Mouse (Mus musculus) natural killer cell, adult 2 months (primary cell): ENCODE data around the gene Fancc.

Experiments used
- DNase-seq, 2 experiments: peaks; one replicate each; pipeline ENCODE4 v3.0.0; 2022; ENCODE audit warnings: low spot score in 2 of 2

Fancc gene

DNA sequence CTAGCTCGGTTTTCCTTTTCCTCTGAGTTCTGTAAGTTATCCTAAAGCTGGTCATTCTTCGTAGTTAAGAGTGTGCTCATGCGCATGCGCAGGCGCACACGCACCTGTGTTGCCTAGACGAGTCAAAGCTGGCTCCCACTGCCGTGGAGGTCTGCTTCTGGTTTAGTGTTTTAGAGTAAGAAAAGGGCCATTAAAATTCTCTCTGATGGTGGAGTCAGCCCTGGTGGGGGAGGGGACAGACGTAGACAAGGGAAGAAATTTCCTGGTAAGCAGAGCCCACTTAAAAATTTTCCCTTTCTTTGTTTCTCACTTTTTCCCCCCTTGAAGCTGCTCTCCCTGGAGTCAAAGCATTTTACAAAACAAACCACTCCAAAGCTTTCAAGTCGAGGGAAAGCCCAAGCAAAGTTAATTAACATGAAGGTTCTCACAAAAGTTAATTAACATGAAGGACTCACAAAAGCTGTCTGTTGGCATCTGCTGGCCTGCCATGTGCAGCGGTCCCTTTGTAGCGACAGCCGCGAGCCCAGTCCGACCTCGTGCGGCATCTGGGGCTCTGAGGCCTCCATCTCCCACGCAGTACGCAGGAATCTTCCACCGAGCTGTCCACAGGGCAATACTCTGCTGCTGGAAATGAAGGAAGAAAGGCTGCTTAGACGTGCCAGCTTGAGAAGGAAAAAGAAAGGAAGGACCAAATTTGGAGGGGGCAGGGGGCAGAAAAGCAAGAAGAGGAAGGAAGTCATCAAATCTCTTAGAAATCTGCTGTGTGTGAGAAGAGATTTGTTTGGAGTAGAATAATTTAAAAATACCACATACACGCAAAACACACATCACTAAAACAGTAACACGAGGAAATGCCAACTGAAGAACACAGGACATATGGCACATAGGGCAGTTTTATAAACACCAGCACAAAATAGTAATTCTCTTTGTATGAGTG lies at the start of gene Fancc:
Gene Fancc, minus strand, starts transcription at position 633 of the 937 bp plus-strand sequence.
- DNase-seq, result no peak

GRCm38 (mm10) chr13:63545291-63545690 lies 48.2 kb upstream of the Fancc start:
- DNase-seq, result no peak

DNA sequence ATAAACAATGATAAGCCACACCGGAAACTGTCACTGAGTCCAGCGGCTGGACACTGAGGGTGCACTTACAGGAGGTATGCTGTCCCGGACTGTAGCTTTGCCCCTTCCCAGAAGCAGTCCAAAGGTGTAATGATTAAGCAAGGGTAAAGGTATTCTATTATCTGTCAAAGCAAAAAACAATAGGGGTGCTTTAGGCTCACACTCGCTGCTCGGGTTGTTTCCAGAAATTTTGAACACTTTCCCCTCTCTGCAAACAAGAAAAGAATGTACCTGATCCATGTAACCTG lies 47.8 kb upstream of the Fancc start:
- DNase-seq, result no peak

DNA sequence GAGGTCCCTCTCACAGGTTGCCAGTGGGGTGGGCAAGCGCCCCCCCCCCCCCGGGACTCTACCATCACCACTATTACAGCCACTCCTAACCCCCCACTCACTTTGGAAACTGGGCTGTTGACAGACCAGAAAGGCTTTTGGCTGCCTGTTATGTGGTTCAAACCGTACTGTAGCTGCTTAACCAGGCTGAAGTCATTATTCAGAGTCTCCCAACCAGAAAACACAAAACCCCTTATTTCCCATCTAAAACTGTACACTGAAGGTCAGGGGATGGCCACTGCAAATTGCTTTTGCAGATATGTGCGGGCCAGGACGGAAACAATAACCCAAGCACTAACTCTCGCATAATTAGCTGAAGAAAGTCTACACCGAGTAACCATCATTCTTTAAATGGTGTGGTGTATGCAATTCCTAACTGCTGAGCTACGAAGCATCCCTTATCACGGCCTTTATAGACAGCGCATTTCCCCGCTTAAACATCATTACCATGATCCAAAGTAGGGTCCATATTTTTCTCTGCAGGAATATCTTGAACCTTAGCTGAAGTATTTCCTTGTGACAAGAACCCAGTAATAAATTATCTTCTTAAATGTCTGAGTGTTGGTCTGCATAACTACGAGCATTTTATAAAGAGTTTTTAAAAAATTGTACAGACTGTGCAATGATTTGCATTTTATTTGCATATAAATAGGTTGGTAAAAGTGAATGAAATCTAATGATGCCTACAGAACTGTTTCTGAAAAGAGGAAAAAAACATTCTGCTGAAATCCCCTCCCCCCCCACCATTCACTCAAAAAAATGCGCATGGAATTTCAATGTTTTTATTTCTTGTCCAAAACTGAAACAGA lies 47.3 kb upstream of the Fancc start:
- no peak for DNase-seq

GRCm38 (mm10) chr13:63543459-63543858 lies 46.4 kb upstream of the Fancc start:
- DNase-seq, result no peak

DNA sequence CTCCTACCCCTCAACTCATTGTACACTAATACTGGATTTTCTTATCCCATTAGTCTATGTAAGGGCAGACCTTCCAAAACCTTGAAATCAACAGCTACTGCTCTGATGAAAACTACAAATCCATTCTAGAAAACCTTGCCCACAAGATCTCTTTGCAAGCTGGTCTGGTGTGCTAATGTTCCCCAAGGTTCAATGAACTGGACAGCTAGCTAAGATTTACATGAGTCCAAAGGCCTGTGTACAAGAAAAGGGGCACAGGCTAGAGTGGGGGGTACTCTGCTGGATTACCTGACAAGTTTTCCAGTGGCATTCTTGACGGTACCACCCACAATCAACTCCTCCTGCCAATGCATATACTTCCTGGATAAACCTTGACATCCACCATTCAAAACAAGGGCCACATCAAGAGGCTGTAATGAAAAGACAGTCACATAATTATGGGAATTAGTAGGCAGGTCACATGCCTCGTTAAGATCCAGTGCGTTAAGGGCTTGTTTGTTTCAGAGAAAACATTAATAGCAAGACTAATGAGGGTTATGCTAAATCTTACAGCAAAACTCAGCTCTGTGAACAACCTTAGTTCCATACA lies 45.8 kb upstream of the Fancc start:
- no peak for DNase-seq

DNA sequence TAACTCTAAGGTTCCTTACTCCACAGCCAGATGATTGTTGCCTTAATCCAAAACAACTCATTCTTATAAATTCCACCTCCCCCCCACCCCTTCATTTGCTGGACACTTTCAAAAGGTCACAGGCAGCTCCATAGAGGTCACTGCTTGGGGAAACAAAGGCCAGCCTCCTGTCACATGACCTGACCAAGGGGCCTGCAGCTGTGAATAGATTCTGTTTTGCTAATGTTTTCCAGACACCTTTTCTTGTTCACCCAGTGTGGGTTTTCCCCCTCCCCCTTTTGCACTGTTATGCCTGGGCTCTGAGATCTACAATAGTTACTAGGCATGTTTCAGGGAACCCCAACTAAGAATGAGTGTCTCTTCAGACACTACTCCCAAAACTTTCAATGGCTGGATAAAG lies 44.4 kb upstream of the Fancc start:
- no peak for DNase-seq

DNA sequence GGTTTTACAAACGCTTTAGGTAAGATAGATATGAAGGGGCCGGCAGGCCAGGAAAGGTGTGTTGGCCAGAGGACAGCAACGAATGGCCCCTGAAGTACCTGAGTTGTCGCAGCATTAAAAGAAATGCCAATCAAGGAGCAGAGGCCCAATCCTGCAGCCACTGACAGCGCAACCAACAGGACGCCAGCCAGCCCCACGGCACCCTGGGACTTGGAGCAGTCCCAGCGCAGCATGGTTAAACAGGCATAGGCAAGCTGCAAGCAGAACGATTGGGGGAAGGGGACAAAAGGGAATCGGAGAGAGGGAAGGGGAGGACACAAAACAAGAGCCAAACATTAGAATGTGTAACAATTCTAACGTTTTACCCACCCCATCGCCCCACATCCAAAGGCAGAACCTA lies 43.5 kb upstream of the Fancc start:
- no peak for DNase-seq

DNA sequence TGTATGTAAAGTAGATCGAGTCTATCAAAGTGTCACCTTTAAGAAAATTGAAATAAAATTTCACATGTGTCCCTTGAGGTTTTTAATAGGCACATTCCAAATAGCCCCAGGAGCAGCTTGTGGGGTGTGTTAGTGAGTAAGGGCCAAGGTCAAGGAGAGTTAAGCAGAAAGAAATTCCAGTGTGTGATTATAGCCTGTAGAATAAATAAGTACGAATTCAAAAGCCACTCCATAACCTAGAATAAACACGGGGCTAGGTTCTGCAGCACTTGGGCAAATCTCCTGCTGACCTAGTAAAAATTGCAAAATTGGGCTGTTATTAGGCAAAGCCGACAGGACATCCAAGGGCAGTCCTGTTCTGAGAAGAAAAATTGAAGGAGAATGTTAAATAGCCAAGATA lies 37.9 kb upstream of the Fancc start:
- no peak for DNase-seq

DNA sequence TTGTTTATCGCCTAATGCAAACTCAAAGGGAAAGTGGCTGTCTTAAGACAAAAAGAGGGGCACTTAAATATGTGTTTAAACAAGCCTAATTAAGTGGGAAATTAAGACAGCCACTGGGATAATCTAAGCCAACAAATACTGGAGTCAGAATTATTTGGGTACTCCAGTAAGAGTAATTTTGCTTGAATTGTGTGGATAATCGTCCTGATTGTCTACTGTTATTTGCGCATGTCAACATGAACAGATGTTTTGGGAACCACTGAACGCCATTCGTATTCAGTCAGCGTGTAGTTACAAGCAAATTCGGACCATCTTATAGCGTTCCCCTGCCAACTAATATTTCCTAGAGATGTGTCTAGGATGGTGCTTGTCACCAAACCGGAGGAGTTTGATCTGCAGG lies 33.8 kb upstream of the Fancc start:
- no peak for DNase-seq

DNA sequence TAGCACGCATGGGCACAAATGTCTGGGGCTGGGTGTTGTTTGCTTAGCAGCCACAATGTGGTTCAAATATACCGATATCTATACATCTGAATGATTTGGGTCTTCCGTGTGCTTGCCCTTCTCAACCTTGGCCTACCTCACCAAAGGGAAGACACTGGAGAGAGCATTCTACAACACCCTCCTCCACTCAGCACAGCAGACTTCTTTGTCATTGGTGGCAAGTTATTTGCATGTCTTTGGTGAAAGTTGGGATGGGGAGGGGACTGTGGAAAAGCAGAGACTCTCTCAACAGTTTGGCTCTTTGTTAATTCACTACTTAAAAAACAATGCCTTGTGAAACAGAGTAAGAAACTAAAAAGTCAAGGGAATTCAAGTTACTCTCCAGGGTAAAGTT lies 33.3 kb upstream of the Fancc start:
- no peak for DNase-seq

DNA sequence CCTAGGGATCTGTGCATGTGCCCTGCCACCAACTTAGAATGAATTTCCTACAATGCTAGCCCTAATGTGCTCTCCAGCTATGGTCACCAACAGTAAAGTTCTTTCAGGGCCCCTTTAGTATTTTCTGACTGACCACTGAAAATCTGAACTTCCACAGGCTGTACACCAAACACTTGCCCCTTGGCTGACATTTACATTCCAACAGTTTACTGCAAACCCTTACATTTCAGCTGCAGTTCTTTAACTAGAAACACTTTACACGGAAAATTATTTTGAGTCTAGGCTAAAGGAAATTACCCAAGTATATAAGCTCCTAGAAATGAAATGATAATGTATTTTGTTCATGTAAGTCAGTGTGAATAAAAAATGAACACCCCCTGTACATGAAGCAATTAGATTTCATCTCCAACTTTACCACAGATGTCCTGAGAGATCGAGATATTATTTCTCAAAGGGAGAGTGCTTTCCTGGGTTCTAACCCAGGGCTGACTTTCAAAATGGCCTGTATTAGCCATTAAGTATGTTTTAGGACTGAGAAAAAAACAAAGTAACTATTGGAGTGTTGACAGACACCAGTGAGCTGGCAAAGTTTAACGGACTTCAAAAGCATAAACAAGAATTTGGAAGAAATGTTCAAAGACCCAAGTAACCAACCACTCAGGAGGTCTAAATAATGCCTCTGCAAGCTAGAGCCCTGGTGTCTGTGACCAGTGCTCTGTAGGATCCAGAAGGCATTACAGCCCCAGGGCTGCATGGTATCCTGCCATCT lies 32.7 kb upstream of the Fancc start:
- DNase-seq, result no peak

DNA sequence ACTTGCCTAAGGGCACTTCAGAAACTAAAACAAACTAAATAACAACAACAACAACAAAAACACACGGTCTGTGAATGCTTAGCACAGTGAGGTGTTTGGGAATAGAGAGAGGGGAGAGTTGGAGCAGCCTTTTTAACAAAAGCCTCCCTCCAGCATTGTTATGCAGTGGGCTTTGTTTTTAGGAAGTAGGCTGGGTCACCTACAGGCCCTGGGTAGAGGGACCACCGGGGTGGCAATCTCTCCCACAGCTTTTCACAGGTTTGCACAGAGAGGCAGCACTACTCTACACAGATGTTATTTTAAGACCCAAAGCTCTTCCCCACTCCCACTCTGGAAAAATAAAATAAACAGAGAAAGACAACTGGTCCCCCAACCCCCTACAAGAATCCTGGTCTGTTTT lies 31.8 kb upstream of the Fancc start:
- DNase-seq, result no peak

DNA sequence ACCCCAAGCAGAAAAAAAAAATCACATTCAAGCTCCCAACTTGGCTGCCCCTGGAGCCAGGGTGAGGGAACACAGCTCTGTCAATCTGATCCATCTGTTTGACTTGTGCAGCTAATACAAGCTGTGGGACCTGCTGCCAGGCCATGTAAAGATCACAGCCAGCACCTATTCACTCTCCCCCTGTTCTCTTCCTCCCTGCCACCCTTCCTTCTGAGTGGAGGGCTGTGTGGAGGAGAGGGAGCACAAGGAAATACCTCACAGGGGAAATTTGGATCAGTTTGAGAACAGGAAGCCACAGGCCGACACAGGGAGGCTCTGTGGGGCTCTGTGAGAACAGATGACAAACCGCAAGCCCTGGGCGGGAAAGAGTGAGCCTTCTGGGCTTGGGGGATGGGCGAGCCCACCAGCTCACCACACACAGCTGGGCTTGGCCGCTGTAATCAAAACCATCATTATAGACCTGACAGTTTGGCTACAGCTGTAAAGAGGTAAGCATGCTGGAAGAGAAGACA lies 31.1 kb upstream of the Fancc start:
- peak; percentile 39 to 47 for DNase-seq

DNA sequence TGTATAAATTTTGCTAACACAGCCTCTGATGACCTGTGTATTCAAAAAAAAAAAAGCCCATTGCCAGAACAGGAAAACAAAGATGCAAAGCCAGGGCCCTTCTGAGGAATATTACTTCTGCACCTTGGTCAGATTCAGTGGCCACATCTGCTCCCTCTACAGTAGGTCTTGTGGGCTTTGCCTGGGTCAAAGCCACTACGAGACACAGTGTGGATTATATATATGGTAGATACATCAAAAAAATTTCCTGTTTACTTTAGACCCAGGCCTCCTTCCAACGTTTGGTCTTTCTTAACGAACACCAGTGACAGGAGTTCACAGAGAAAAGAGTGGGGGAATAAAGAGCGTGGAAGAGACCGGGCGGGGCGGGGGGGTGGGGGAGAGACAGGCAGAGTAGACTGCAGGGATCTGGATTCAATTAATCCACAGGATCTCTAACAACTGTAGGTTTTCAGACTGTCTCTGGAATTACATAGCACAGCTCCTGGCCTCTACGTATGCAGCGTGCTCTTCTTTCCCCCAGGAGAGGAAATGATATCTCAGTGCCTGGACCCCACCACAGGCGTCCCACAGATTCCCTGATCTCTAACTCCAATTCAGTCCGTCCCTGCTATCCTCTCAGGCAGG lies 28.6 kb upstream of the Fancc start:
- DNase-seq, result no peak

DNA sequence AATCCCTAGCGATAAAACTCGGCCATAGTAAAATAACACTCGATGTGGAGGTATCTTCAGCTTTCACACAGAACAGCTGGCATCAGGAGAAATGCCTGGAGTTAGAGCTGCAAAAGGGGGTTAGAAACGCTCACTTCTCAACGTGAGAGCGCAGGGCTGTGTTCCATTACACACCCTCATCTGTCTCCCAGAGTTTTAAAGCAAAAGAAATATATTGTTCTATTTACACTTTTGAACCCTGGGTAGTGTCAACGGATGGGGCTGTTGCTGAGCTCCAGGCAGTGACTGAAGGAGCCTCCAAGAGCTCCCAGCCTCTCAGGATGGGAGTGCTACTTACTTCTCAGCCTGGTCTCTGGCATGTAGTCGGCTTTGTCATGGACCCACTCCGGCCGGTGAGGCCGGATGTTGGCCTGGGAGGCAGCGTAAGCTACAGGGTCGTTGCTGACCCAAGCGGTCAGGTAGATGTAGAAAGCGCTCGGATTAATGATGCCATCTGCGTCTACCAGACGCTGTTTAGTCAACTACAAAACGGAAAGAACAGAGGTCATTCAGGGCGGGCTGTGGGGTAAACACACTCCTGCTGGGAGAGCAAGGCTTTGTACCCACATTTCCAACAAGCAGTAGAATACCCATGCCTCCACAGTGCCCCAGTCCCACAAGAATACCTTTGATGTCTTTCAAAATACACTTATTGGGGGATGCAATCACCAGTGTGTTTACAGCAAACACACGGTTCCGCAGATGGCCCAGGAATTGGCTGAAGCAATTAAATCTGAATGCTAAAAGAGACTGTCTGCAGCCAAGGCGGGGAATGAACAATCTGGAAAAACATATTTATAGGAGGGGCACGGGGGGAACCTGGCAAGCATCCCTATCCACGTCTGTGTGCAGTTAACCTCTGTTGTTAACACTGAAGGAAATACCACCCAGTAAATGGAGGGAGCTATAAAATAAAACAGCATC lies 27.8 kb upstream of the Fancc start:
- DNase-seq, result no peak

DNA sequence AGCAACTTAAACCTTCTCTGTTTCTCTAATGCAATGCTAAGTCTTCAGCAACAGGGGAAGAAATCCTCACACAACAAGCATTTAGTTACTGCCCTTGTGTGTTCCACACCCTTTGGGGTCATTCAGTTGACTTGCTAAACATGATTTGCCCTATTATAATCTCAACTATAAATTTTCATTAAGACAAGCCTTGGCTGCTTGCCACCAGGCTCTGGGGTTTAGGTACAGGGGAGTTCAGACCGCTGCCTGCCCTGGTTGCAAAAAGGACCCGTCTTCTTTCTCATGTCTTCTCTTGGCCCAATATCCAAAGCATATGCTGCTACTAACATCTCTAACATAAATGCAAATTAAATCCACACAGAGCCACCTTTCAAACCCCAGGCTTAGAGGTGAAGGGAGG lies 27.0 kb upstream of the Fancc start:
- DNase-seq, result no peak

DNA sequence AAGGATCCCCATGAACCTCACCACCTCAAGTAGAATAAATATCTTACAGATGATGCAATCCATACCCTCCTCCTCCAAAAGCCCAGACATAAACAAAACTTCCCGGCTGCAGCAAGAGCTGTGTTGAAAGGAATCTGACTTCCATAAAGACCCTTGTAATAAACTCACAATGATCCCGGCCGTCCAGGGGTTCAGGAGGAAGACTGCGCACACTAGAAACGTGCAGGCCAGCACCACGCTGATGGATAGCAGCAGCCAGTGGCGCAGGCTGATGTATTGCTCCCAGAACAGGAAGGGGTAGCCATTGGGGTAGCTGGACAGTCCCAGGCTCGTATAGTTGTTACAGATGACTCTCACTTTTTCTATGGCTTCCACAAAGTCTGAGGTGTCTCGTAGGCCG lies 25.8 kb upstream of the Fancc start:
- DNase-seq, result no peak

- no peak for DNase-seq
Observed at GRCm38 (mm10) chr13:63520110-63520509, 23.0 kb upstream of the Fancc start.

DNA sequence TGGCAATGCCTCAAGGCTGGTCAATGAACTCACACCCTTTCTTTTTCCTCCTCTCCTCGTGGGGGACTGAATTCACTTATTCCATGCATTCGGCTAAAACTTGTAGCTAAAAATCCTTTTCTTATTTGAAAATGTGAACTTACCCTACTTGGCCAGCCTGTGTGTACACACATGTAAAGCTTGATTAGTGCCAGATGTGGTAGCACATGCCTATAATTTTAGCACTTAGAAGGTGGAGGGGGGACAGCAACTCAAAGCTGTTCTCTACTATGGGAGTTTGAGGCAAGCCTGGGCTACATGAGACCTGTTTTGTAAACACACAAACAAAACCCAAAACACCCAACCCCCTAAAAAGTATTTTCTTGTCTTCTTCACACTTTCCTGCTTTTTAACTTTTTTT lies 19.5 kb upstream of the Fancc start:
- DNase-seq, result no peak
